Comparison of ENCODE assay signal across 8 mouse cellular contexts in the genomic region with DNA sequence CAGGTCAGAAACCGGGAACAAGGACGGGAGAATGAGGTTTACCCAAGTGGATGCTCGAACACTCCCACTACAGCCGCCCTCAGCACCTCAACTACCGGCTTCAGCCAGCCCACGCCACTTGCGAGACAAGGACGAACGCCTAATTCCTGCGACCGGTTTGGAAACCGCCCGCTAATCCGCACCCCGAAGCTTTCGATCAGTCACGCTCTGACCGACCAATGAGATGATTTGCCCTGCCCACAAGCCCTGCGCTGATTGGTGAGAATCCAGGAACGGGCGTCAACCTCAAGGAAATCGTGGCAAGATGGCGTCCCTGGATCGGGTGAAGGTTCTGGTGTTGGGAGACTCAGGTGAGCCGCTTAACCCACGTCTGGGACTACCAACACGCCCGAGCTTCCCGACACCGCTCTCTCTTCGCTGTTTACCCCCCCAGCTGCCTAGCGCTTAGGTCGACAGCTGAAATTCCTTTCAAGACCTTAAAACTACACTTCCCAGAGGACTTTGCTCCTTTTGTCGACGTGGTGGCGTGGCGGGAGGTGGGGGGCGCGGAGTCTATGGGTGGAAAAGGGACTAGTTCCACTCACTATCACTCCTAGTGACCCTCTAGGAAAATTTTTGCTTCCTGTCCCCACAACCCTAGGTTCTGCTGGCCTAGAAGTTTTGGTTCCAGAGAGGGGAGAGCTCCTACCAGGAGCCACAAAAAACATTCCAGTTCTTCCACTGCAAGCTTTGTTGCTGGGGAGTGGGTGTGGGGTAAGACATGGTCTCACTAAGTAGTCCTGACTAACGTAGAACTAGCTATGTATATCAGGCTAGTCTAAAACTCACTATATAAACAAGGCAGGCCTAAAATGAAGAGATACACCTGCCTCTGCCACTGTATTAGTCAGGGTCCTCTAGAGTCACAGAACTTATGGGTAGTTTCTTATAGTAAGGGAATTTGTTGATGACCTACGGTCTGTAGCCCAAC. TPM values are rescaled to one million over a fixed set of nuclear protein-coding genes. Genes with fewer than 3 reads are reported as not detected.
A peak's percentile ranks its signal among the peaks of the same experiment; 100 is the strongest.
DNase-seq lines count a peak whose midpoint lies in the region; ATAC-seq lines count a peak whose summit lies in the region.

A gene (minus strand): TSS at position 179 of the 970 bp plus-strand sequence.
A gene (plus strand): TSS at position 275 of the 970 bp plus-strand sequence.

- intact Hi-C loops in gastrocnemius, postnatal 14 days (cut with DNase I; ENCODE audit: low total_unique reads) = no loop called here
- intact Hi-C loops in left cerebral cortex, postnatal 10 days (cut with DNase I) = no loop called here

- peak; percentile 97 to 99 for DNase-seq in adrenal gland, adult (ENCODE audit: inconsistent age in 2 of 2, low spot score in 1 of 2)
- DNase-seq in embryo, embryonic 10.5 days (ENCODE audit: low spot score) = peak; percentile 99
- peak; percentile 96 for DNase-seq in gastrocnemius, postnatal 14 days
- DNase-seq in left cerebral cortex, postnatal 10 days (ENCODE audit: extremely low spot score in 1 of 2, low spot score in 2 of 2) = peak; percentile 97 to 98
- peak; percentile 98 for DNase-seq in right cerebral cortex, postnatal 25 days
- DNase-seq in urinary bladder, postnatal 4 days (ENCODE audit: low spot score in 2 of 2) = peak; percentile 95 to 96

- ATAC-seq in inflammation-experienced regulatory T-cells, adult 6 months = peak; percentile 99
- peak; percentile 98 for ATAC-seq in megakaryocyte-erythroid progenitor cell, adult 5-6 weeks (replicated peaks; ENCODE audit: low FRiP score, low TSS enrichment, poor library complexity, severe bottlenecking)

RNA-seq across cellular contexts. Expression of the first gene that starts in this region (rescaled TPM):
- total RNA-seq in gastrocnemius, postnatal 14 days (2021) = 1 to 10 TPM; 6.6 to 7.5 TPM
- polyA plus RNA-seq in inflammation-experienced regulatory T-cells, adult 6 months (2017; shearing (Covaris generic)) = 10 to 100 TPM; 11.2 to 16.2 (median 14.4) TPM
- total RNA-seq in left cerebral cortex, postnatal 10 days (2021) = 10 to 100 TPM; 18.3 to 19.6 TPM
- total RNA-seq in megakaryocyte-erythroid progenitor cell, adult 5-6 weeks (2014; fragmentation: Nextera tagmentation) = 17.5 and 19.5 TPM in 2 replicates
- total RNA-seq in megakaryocyte-erythroid progenitor cell, adult 5-6 weeks (2017) = 26.4 and 29.9 TPM in 2 replicates

RNA-seq across cellular contexts. Expression of the second gene that starts in this region (rescaled TPM):
- total RNA-seq in gastrocnemius, postnatal 14 days (2021) = 1 to 10 TPM; 6.0 to 6.8 TPM
- 10 to 100 TPM; 12.6 to 14.2 (median 13.2) TPM for polyA plus RNA-seq in inflammation-experienced regulatory T-cells, adult 6 months (2017; shearing (Covaris generic))
- 1 to 10 TPM; 8.8 to 9.4 TPM for total RNA-seq in left cerebral cortex, postnatal 10 days (2021)
- total RNA-seq in megakaryocyte-erythroid progenitor cell, adult 5-6 weeks (2014; fragmentation: Nextera tagmentation) = 10.9 and 13.7 TPM in 2 replicates
- total RNA-seq in megakaryocyte-erythroid progenitor cell, adult 5-6 weeks (2017) = 10.3 and 16.8 TPM in 2 replicates

Comparison
In these comparisons a context has a peak if more than half of its experiments do, and no peak if none do; other contexts are left out.
1. Peak in every context shown above with its lines: DNase-seq and ATAC-seq.